Mouse (Mus musculus) right cerebral cortex, postnatal 25 days (tissue): Measurements from ENCODE around the gene Ntng1.
A peak's percentile ranks its signal among the peaks of the same experiment; 100 is the strongest.

Source experiments
- DNase-seq: peaks from one replicate; pipeline ENCODE4 v3.0.0; 2022

Gene Ntng1

GRCm38 (mm10) chr3:109917926-109918694 lies 225.7 kb downstream of the Ntng1 start:
- DNase-seq, result no peak

GRCm38 (mm10) chr3:109917077-109917476 lies 226.7 kb downstream of the Ntng1 start:
- no peak for DNase-seq

GRCm38 (mm10) chr3:109914226-109914625 lies 229.6 kb downstream of the Ntng1 start:
- DNase-seq, result no peak

GRCm38 (mm10) chr3:109890600-109890999 lies 253.2 kb downstream of the Ntng1 start:
- DNase-seq, result no peak

- DNase-seq, result no peak
These were observed 258.1 kb downstream of the Ntng1 start for GRCm38 (mm10) chr3:109885672-109886071.

- DNase-seq, result no peak
These were observed 264.8 kb downstream of the Ntng1 start for GRCm38 (mm10) chr3:109879061-109879460.

- DNase-seq, result no peak
These were observed 271.8 kb downstream of the Ntng1 start for GRCm38 (mm10) chr3:109871986-109872385.

- DNase-seq, result no peak
These were observed 285.5 kb downstream of the Ntng1 start for GRCm38 (mm10) chr3:109858276-109858675.

GRCm38 (mm10) chr3:109854449-109855155 lies 289.2 kb downstream of the Ntng1 start:
- peak; percentile 33 for DNase-seq

- DNase-seq, result no peak
These were observed 297.2 kb downstream of the Ntng1 start for GRCm38 (mm10) chr3:109846660-109847059.

GRCm38 (mm10) chr3:109825806-109826205 lies 318.0 kb downstream of the Ntng1 start:
- no peak for DNase-seq

- DNase-seq, result no peak
These were observed 320.9 kb downstream of the Ntng1 start for GRCm38 (mm10) chr3:109822803-109823474.

GRCm38 (mm10) chr3:109818821-109819685 lies 324.8 kb downstream of the Ntng1 start:
- DNase-seq, result no peak

- DNase-seq, result no peak
These were observed 334.7 kb downstream of the Ntng1 start for GRCm38 (mm10) chr3:109809065-109809464.

- no peak for DNase-seq
These were observed 336.4 kb downstream of the Ntng1 start for GRCm38 (mm10) chr3:109807211-109807934.

GRCm38 (mm10) chr3:109804145-109804544 lies 339.7 kb downstream of the Ntng1 start:
- no peak for DNase-seq

- DNase-seq, result no peak
These were observed 340.2 kb downstream of the Ntng1 start for GRCm38 (mm10) chr3:109803616-109804015.

GRCm38 (mm10) chr3:109797354-109797753 lies 346.5 kb downstream of the Ntng1 start:
- DNase-seq, result no peak

- DNase-seq, result no peak
These were observed 360.6 kb downstream of the Ntng1 start for GRCm38 (mm10) chr3:109783231-109783630.

GRCm38 (mm10) chr3:109782289-109782951 lies 361.4 kb downstream of the Ntng1 start:
- DNase-seq, result peak; percentile 78

- DNase-seq, result no peak
These were observed 361.9 kb downstream of the Ntng1 start for GRCm38 (mm10) chr3:109781917-109782288.
